Mouse (Mus musculus) stomach, embryonic 14.5 days (tissue): ENCODE results near the gene Kirrel2. TPM values are rescaled to one million over a fixed set of nuclear protein-coding genes. Genes with fewer than 3 reads are reported as not detected.

Source experiments
- ATAC-seq: fragments of 200-750 bp; cut with Nextera tagmentation; 2 replicates; pipeline ENCODE4 v1.8.0; 2017; ENCODE audit warnings: low read depth, moderate TSS enrichment; ENCODE audit not compliant: insufficient number of reproducible peaks, insufficient read depth, low FRiP score
- H3K27ac ChIP-seq: fragments of 300-500 bp; sonication (generic); 2 replicates; pipeline ENCODE4 v1.5.1; 2014; ENCODE audit warnings: mild to moderate bottlenecking, low read length, moderate library complexity, mixed read lengths
- H3K27me3 ChIP-seq: fragments of 300-500 bp; sonication (generic); 2 replicates; pipeline ENCODE4 v1.6.1; 2014; ENCODE audit warnings: low read length, control low read depth, mixed read lengths; ENCODE audit not compliant: control insufficient read depth, insufficient read depth
- H3K36me3 ChIP-seq: fragments of 300-500 bp; sonication (generic); 2 replicates; pipeline ENCODE4 v1.6.1; 2014; ENCODE audit warnings: mild to moderate bottlenecking, control low read depth, low read length, moderate library complexity, mixed read lengths; ENCODE audit not compliant: control insufficient read depth, insufficient read depth
- H3K4me1 ChIP-seq: fragments of 300-500 bp; sonication (generic); 2 replicates; pipeline ENCODE4 v1.6.1; 2014; ENCODE audit warnings: low read length, control low read depth, mixed read lengths; ENCODE audit not compliant: control insufficient read depth, insufficient read depth
- H3K4me2 ChIP-seq: fragments of 300-500 bp; sonication (generic); replicated peaks from 2 replicates; pipeline ENCODE4 v1.6.1; 2014; ENCODE audit warnings: low read depth, low read length, control low read depth
- H3K4me3 ChIP-seq: fragments of 300-500 bp; sonication (generic); 2 replicates; pipeline ENCODE4 v1.5.1; 2014; ENCODE audit warnings: low read depth, low read length, control low read depth
- H3K9ac ChIP-seq: fragments of 300-500 bp; sonication (generic); replicated peaks from 2 replicates; pipeline ENCODE4 v1.6.1; 2014; ENCODE audit warnings: low read depth, mild to moderate bottlenecking, control low read depth, low read length, moderate library complexity, mixed read lengths
- H3K9me3 ChIP-seq: fragments of 300-500 bp; sonication (generic); 2 replicates; pipeline ENCODE4 v1.6.1; 2016; ENCODE audit warnings: low read depth, low read length, control low read depth; ENCODE audit not compliant: control insufficient read depth
- WGBS: fragments of 180-500 bp; shearing (Covaris S2); extraction: QIAGEN DNeasy Blood & Tissue Kit; methylation state at CpG from one replicate; pipeline ENCODE4 v1.1.7; 2014; 5-methylcytosine and 5-hydroxymethylcytosine counted together
- polyA plus RNA-seq: library from polyadenylated mRNA; unstranded; fragments of >200 nt; fragmentation: Nextera tagmentation; extraction: Ambion mirVana; gene quantifications from 2 replicates; pipeline ENCODE4 v1.2.1, GENCODE M21; 2014

The Kirrel2 gene
- polyA plus RNA-seq, 1 experiment from 2014 or later, result 0.45 TPM

GRCm38 (mm10) chr7:30431793-30432192, 25.7 kb downstream of the Kirrel2 start:
- H3K27ac ChIP-seq, result no peak overlapping the region
- H3K9me3 ChIP-seq, result no peaks in the 10 kb centered on the region
- WGBS, result 10% methylated on average over 3 of the region's 3 CpGs
- H3K4me3 ChIP-seq, result no peak overlapping the region
- H3K4me2 ChIP-seq, result no peak overlapping the region
- ATAC-seq, result no peak
- H3K4me1 ChIP-seq, result no peaks in the 10 kb centered on the region
- no peaks in the 10 kb centered on the region for H3K36me3 ChIP-seq
- H3K27me3 ChIP-seq, result no peaks in the 10 kb centered on the region
- H3K9ac ChIP-seq, result no peak overlapping the region

- Histone ChIP-seq H3K4me3 (no peak overlapping the region), H3K9me3 (no peaks in the 10 kb centered on the region), H3K9ac (no peak overlapping the region), H3K27ac (no peak overlapping the region), H3K4me1 (no peaks in the 10 kb centered on the region), H3K4me2 (no peak overlapping the region), H3K36me3 (no peaks in the 10 kb centered on the region), H3K27me3 (no peaks in the 10 kb centered on the region)
- WGBS, result 41% methylated on average over 2 of the region's 2 CpGs
- no peak for ATAC-seq
Observed at GRCm38 (mm10) chr7:30430191-30430590, 27.3 kb downstream of the Kirrel2 start.

DNA sequence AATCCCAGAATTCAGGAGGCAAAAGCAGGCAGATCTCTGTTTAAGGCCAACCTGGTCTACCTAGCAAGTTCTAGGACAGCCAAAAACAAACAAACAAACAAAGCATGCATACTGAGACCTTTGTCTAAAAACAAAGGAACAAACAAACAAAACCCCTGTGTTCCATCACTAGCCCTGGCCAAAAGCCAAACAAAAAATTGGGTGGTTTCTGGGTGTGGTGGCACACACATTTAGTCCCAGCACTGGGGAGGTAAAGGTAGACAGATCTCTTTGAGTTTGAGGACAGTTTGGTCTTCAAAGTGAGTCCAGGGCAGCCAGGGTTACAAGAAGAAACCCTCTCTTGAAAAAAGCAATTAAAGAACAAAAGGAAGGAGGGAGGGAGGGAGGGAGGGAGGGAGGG, 28.2 kb downstream of the Kirrel2 start:
- H3K4me3 ChIP-seq, result no peak overlapping the region
- no peaks in the 10 kb centered on the region for H3K36me3 ChIP-seq
- H3K9me3 ChIP-seq, result no peaks in the 10 kb centered on the region
- no peak overlapping the region for H3K4me2 ChIP-seq
- ATAC-seq, result no peak
- H3K27me3 ChIP-seq, result no peaks in the 10 kb centered on the region
- H3K9ac ChIP-seq, result no peak overlapping the region
- H3K4me1 ChIP-seq, result no peaks in the 10 kb centered on the region
- H3K27ac ChIP-seq, result no peak overlapping the region

- H3K27me3 ChIP-seq, result no peaks in the 10 kb centered on the region
- ATAC-seq, result no peak
- H3K9ac ChIP-seq, result peak overlapping the region; percentile 25; the same call in 1 of the 2 replicates
- WGBS, result 38% methylated on average over 23 of the region's 23 CpGs
- peak overlapping the region; percentile 51 for H3K4me3 ChIP-seq
- H3K4me1 ChIP-seq, result peaks cover 5% of the 10 kb centered on the region; the same call in 1 of the 2 replicates
- no peak overlapping the region; the same call in 1 of the 2 replicates for H3K27ac ChIP-seq
- H3K9me3 ChIP-seq, result no peaks in the 10 kb centered on the region
- peak overlapping the region; percentile 96 for H3K4me2 ChIP-seq
- no peaks in the 10 kb centered on the region for H3K36me3 ChIP-seq
Observed at GRCm38 (mm10) chr7:30423071-30423641, 34.3 kb downstream of the Kirrel2 start.

- Histone ChIP-seq H3K4me3 (peak overlapping the region; percentile 51), H3K27ac (peak overlapping the region; percentile 58; the same call in 1 of the 2 replicates), H3K4me2 (peak overlapping the region; percentile 96), H3K27me3 (no peaks in the 10 kb centered on the region), H3K9ac (0 out of 2 replicates have a peak overlapping the region, but pooled peaks have one; percentile 38), H3K4me1 (peaks cover 5% of the 10 kb centered on the region; the same call in 1 of the 2 replicates), H3K36me3 (no peaks in the 10 kb centered on the region), H3K9me3 (no peaks in the 10 kb centered on the region)
- 0 out of 2 replicates have a peak, but pooled peaks have one; percentile 4 for ATAC-seq
- 7% methylated on average over 9 of the region's 9 CpGs for WGBS
Observed at GRCm38 (mm10) chr7:30422560-30422959, 34.9 kb downstream of the Kirrel2 start.

DNA sequence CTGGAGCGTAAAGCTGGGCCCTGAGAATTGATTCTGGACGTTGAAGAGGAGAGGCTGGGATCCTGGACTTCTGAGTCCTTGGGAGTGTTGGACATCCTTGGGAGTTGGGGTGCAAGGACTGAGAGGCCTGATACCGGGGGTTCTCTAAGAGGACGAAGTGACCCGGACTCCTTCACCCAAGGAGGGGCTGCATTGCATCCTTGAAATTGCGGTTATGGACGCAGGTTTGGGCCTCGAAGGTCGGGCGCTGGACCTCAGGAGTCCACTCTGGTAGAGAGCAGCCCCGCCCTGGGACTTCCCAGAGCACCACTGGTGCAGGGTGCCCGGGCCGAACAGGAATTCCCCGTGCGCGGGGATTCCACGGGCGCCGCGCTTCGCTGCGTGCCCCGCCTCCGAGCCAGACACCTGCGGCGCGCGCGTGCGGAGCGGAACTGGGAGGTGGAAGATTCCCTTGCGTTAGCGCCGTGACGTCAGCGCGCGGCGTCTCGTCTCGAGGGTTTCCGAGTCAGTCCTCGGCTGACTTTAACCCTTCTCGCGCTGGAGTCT, 35.5 kb downstream of the Kirrel2 start:
- ATAC-seq, result peak; percentile 77
- WGBS, result under 1% methylated on average over 45 of the region's 45 CpGs
- Histone ChIP-seq H3K9me3 (no peaks in the 10 kb centered on the region), H3K27ac (no peak overlapping the region), H3K4me3 (peak overlapping the region; percentile 51), H3K36me3 (no peaks in the 10 kb centered on the region), H3K4me1 (peaks cover 5% of the 10 kb centered on the region; the same call in 1 of the 2 replicates), H3K27me3 (no peaks in the 10 kb centered on the region), H3K4me2 (peak overlapping the region; percentile 96), H3K9ac (peak overlapping the region; percentile 23)

DNA sequence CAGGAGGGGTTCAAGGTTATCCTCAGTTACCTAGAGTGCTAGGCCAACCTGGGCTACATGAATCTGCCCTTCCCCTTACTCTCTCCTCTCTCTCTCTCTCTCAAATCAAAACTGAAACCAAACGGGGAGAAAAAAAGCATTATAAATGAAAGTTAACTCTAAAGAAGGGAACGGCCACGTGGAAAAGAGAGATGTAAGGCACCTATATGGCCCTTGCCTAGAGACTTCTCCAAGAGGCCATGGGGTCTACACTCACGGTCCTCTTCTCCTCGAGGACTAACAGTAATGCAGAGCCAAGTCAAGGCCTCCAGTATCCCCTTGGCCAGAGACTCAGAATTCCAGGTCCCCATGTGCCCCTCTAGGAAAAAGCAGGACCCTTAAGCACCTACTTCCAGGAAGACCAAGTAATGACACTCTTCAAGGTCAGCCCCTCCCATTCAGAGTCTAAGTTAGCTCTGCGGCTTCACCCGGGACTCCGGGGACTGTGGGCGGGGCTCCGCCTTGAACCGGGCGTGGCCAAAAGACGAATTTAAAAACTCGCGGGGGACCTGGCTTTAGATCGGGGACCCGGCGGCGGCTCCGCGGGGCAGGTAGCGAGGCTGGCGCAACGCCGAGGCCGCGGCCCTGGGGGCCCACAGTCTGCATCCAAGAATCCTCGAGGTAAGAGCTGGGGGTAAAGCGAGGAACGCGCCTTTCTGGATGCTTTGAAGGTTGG, 36.2 kb downstream of the Kirrel2 start, which contains the start of gene Nfkbid:
Nfkbid (plus strand) TSS at position 558 of the 715 bp plus-strand sequence.
- H3K9ac ChIP-seq, result peak within 1 kb of the TSS; percentile 38
- peak within 1 kb of the TSS; percentile 96 for H3K4me2 ChIP-seq
- no peaks in the 10 kb centered on the region for H3K9me3 ChIP-seq
- peak; percentile 33; the same call in 1 of the 2 replicates for ATAC-seq
- no peaks in the 10 kb centered on the region for H3K36me3 ChIP-seq
- peak within 1 kb of the TSS; percentile 58; the same call in 1 of the 2 replicates for H3K27ac ChIP-seq
- H3K27me3 ChIP-seq, result no peaks in the 10 kb centered on the region
- WGBS, result 10% methylated on average over 31 of the region's 31 CpGs
- peaks cover 5% of the 10 kb centered on the region; the same call in 1 of the 2 replicates for H3K4me1 ChIP-seq
- H3K4me3 ChIP-seq, result peak within 1 kb of the TSS; percentile 51

GRCm38 (mm10) chr7:30420673-30421072, 36.8 kb downstream of the Kirrel2 start:
- Histone ChIP-seq H3K27me3 (no peaks in the 10 kb centered on the region), H3K4me2 (no peak overlapping the region), H3K9ac (no peak overlapping the region), H3K9me3 (no peaks in the 10 kb centered on the region), H3K4me3 (no peak overlapping the region), H3K27ac (no peak overlapping the region), H3K4me1 (peaks cover 5% of the 10 kb centered on the region; the same call in 1 of the 2 replicates), H3K36me3 (no peaks in the 10 kb centered on the region)
- 77% methylated on average over 3 of the region's 3 CpGs for whole genome bisulfite sequencing
- no peak for ATAC-seq
